Mouse (Mus musculus): Measurements from ENCODE around the gene Muc5b.
A peak's percentile ranks its signal among the peaks of the same experiment; 100 is the strongest.

Gene Muc5b

GRCm38 (mm10) chr7:141902791-141903190 lies 63.9 kb downstream of the Muc5b start:
- DNase-seq, result peak; percentile 35

GRCm38 (mm10) chr7:141908591-141908990 lies 69.7 kb downstream of the Muc5b start:
- DNase-seq, result no peak

GRCm38 (mm10) chr7:141911305-141911704 lies 72.4 kb downstream of the Muc5b start:
- no peak for DNase-seq

- DNase-seq, result no peak
Observed at GRCm38 (mm10) chr7:141918407-141918806, 79.5 kb downstream of the Muc5b start, which contains the start of gene Tollip. Gene Tollip, minus strand, starts transcription at chr7:141918507.
